Mouse (Mus musculus): ENCODE measurements around the gene Zfhx3. TPM values are rescaled to one million over a fixed set of nuclear protein-coding genes. Genes with fewer than 3 reads are reported as not detected.

Zfhx3 gene
- polyA plus RNA-seq, 1 experiment from 2014 or later = 38.7 TPM

DNA sequence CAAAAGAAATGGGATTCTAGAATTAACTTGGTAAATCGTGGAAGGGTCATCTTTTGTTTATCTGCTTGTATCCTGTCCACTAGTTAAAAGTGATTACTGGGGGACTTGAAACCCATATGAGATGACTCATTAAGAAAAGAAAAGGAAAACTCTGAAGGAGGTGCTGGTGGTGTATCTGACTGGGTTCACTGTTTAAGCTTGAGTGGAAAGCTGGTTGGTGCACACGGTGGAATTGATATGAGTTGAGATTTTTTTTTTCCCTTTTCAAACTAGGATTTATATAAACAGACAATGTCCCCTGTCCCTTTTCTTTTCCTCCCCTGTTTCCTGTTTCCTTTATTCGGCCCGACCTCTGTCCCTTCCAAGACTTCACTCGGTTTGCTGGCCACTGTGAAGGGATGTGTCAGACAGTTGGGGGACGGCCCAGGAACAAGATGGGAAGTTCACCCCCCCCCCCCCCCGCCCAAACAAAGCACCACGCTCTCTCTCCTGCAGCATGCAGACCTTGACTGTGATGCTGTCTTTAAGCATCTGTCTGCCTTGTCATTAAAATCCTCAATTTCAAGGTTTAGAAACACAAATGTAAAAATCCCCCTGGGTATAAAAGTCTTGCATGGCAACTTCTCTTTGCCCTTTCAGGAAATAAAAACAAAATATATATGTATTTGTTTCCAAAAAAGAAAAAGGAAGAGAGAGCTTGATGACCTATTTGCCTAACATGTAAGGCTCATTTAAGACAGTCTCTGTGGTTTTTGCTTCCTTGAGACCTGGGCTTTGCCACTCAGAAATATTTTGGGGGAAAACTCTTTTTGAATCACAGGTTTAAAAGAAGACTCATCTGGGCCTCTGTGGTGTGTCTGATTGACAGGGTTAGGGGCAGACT lies 768.4 kb downstream of the Zfhx3 start:
- H3K4me1 ChIP-seq = peaks cover 91% of the 10 kb centered on the region
- peak overlapping the region; percentile 54 for H3K27ac ChIP-seq
- peak overlapping the region; percentile 93 for H3K9ac ChIP-seq
- no peak overlapping the region for H3K4me3 ChIP-seq
- H3K9me3 ChIP-seq = no peaks in the 10 kb centered on the region
- WGBS = 5% methylated on average over 8 of the region's 8 CpGs
- H3K27me3 ChIP-seq (replicated peaks) = no peaks in the 10 kb centered on the region
- ATAC-seq (ENCODE audit: low FRiP score, low read depth) = no peak
- peak overlapping the region; percentile 98 for H3K4me2 ChIP-seq (replicated peaks)
- H3K36me3 ChIP-seq = no peaks in the 10 kb centered on the region

- peak overlapping the region; percentile 54; the same call in 1 of the 2 replicates for H3K27ac ChIP-seq
- WGBS = 27% methylated on average over 5 of the region's 5 CpGs
- no peaks in the 10 kb centered on the region for H3K36me3 ChIP-seq
- H3K9me3 ChIP-seq = no peaks in the 10 kb centered on the region
- H3K4me3 ChIP-seq = no peak overlapping the region
- H3K27me3 ChIP-seq (replicated peaks) = peaks cover 3% of the 10 kb centered on the region; the same call in 1 of the 2 replicates
- ATAC-seq (ENCODE audit: low FRiP score, low read depth) = no peak
- H3K9ac ChIP-seq = peak overlapping the region; percentile 93
- peak overlapping the region; percentile 98 for H3K4me2 ChIP-seq (replicated peaks)
- H3K4me1 ChIP-seq = peaks cover 94% of the 10 kb centered on the region
These were observed 769.0 kb downstream of the Zfhx3 start for GRCm38 (mm10) chr8:108711490-108711793.

GRCm38 (mm10) chr8:108712001-108712411 lies 769.6 kb downstream of the Zfhx3 start:
- H3K36me3 ChIP-seq = no peaks in the 10 kb centered on the region
- 10% methylated on average over 14 of the region's 14 CpGs for WGBS
- ATAC-seq (ENCODE audit: low FRiP score, low read depth) = no peak
- peaks cover 3% of the 10 kb centered on the region; the same call in 1 of the 2 replicates for H3K27me3 ChIP-seq (replicated peaks)
- no peaks in the 10 kb centered on the region for H3K9me3 ChIP-seq
- peaks cover 95% of the 10 kb centered on the region for H3K4me1 ChIP-seq
- H3K9ac ChIP-seq = peak overlapping the region; percentile 93
- 0 out of 2 replicates have a peak overlapping the region, but pooled peaks have one; percentile 7 for H3K4me3 ChIP-seq
- peak overlapping the region; percentile 66 for H3K27ac ChIP-seq
- H3K4me2 ChIP-seq (replicated peaks) = peak overlapping the region; percentile 98

GRCm38 (mm10) chr8:108712607-108713006 lies 770.2 kb downstream of the Zfhx3 start:
- H3K9ac ChIP-seq = peak overlapping the region; percentile 93
- peak overlapping the region; percentile 66; the same call in 1 of the 2 replicates for H3K27ac ChIP-seq
- no peaks in the 10 kb centered on the region for H3K9me3 ChIP-seq
- ATAC-seq (ENCODE audit: low FRiP score, low read depth) = no peak
- H3K4me1 ChIP-seq = peaks cover 95% of the 10 kb centered on the region
- H3K4me3 ChIP-seq = no peak overlapping the region
- WGBS = 29% methylated on average over 4 of the region's 4 CpGs
- peaks cover 3% of the 10 kb centered on the region; the same call in 1 of the 2 replicates for H3K27me3 ChIP-seq (replicated peaks)
- peak overlapping the region; percentile 98 for H3K4me2 ChIP-seq (replicated peaks)
- H3K36me3 ChIP-seq = no peaks in the 10 kb centered on the region

DNA sequence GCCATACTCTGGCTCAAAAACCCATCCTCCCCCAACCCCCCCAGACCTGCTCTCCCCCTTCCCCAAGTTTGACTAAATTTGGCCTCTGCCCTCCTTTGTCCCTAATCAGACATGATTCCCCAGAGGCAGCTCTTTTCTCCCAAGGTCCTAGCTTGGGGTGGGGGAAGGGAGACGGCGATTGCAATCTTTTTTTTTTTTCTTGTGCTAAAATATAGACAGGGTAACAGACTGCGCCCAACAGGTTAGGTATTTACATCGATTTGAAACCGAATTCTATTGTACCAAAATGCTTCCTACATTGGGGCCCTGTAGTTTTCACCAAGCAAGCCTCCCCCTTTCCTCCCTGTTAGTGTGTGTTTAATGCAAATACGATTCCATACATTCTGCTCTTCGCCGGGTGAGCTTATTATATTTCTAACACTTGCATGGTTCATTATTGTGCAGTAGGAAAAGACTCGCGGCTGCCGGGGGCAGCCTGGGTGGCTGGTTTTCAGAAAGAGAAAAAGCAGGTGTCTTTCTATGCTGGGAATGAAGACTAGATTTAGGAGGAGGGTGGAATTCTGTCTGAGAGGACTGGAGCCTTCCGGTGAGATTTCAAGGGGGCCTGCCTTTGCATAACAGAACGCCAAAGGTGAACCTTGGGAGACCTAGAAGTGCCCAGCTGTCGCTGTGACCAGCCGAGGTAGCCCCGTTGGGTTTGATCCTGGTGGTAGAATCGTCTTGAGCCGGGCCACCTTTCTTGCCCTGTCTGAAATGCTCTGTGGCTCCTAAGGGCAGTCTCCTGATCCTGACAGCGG lies 771.1 kb downstream of the Zfhx3 start:
- H3K4me2 ChIP-seq (replicated peaks) = peak overlapping the region; percentile 98
- peak overlapping the region; percentile 93 for H3K9ac ChIP-seq
- 7% methylated on average over 19 of the region's 19 CpGs for WGBS
- H3K36me3 ChIP-seq = no peaks in the 10 kb centered on the region
- peak overlapping the region; percentile 73 for H3K4me3 ChIP-seq
- peak overlapping the region; percentile 95 for H3K27ac ChIP-seq
- ATAC-seq (ENCODE audit: low FRiP score, low read depth) = no peak
- peaks cover 95% of the 10 kb centered on the region for H3K4me1 ChIP-seq
- peaks cover 3% of the 10 kb centered on the region for H3K27me3 ChIP-seq (replicated peaks)
- H3K9me3 ChIP-seq = no peaks in the 10 kb centered on the region

GRCm38 (mm10) chr8:108714143-108714635 lies 771.7 kb downstream of the Zfhx3 start:
- peak overlapping the region; percentile 93 for H3K9ac ChIP-seq
- H3K9me3 ChIP-seq = no peaks in the 10 kb centered on the region
- H3K27ac ChIP-seq = peak overlapping the region; percentile 95
- H3K27me3 ChIP-seq (replicated peaks) = peaks cover 3% of the 10 kb centered on the region
- H3K36me3 ChIP-seq = no peaks in the 10 kb centered on the region
- peak overlapping the region; percentile 98 for H3K4me2 ChIP-seq (replicated peaks)
- 1% methylated on average over 21 of the region's 21 CpGs for WGBS
- H3K4me3 ChIP-seq = peak overlapping the region; percentile 73
- H3K4me1 ChIP-seq = peaks cover 91% of the 10 kb centered on the region
- ATAC-seq (ENCODE audit: low FRiP score, low read depth) = no peak

DNA sequence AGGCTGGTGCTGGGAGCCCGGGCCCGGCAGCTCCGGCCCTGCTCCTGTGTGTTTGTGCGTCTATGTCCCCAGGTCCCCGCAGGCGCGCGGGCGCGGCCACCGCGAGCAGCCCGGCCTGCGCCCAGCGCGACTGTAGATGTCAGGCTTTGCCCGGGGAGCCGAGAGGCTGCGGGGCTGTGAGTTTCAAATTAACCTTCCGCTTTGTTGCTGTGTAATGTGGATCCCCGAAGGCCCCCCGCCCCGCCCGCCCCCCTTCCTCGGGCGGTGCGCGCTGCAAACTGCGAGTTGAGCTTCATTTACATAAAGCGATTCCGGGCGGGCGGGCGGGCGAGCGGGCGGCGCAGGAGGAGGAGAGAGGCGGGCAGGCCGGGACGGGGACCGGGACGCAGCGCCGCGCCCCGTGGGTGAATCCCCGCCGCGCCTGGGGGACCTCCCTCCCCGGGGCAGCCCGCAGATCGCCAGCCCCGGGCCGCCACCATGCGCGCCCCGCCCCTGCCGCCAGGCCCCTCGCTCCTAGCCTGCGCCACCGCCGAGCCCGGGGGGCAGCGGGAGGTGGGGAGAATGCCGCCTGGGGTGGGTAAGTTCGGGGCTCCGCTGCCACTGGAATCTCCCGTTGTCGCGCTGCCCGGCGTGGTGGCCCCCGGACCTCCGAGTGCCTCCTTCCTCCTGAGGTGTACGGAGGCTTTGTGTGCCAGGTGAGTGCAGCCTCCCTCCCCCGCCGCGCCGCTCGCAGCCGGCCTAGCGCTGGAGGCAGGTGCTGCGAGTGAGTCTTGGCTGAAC lies 772.4 kb downstream of the Zfhx3 start:
- H3K27me3 ChIP-seq (replicated peaks) = peaks cover 3% of the 10 kb centered on the region
- no peaks in the 10 kb centered on the region for H3K36me3 ChIP-seq
- peak overlapping the region; percentile 98 for H3K4me2 ChIP-seq (replicated peaks)
- peak overlapping the region; percentile 93 for H3K9ac ChIP-seq
- peaks cover 85% of the 10 kb centered on the region for H3K4me1 ChIP-seq
- H3K27ac ChIP-seq = peak overlapping the region; percentile 95
- no peaks in the 10 kb centered on the region for H3K9me3 ChIP-seq
- ATAC-seq (ENCODE audit: low FRiP score, low read depth) = peak; percentile 87
- WGBS = under 1% methylated on average over 50 of the region's 84 CpGs
- peak overlapping the region; percentile 73 for H3K4me3 ChIP-seq

- Histone ChIP-seq H3K4me2 (replicated peaks) (peak overlapping the region; percentile 98), H3K27me3 (replicated peaks) (peaks cover 9% of the 10 kb centered on the region), H3K27ac (peak overlapping the region; percentile 95), H3K36me3 (no peaks in the 10 kb centered on the region), H3K9me3 (no peaks in the 10 kb centered on the region), H3K4me3 (peak overlapping the region; percentile 73), H3K9ac (peak overlapping the region; percentile 93), H3K4me1 (peaks cover 85% of the 10 kb centered on the region)
- no peak for ATAC-seq (ENCODE audit: low FRiP score, low read depth)
- WGBS = 7% methylated on average over 11 of the region's 11 CpGs
These were observed 773.0 kb downstream of the Zfhx3 start for GRCm38 (mm10) chr8:108715416-108715948.

DNA sequence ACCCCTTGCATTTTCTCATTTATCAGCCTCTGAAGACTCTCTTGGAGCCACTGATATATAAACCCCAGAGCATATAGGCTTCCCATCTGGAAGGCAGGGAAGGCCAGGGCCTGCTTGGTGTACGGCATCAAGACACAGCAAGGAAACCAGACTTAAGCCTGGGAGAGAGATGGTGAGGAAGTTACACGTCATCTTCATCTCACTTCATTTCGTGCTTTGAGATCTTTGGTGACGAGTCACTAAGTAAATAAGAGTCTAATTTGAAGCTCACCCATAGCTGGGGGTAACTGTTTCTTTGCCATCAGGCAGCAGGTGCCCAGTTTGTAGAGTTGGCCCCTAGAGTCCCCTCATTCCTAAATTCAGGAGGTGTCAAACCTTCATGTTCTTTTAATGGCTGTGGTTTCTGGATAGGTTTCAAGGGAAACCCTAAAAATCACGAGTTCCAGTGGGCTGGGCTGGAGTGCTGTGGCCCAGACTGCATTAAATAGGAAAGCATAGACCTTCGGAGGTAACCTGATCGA lies 773.9 kb downstream of the Zfhx3 start:
- Histone ChIP-seq H3K4me2 (replicated peaks) (peak overlapping the region; percentile 98), H3K9ac (peak overlapping the region; percentile 48), H3K27me3 (replicated peaks) (peaks cover 15% of the 10 kb centered on the region), H3K27ac (no peak overlapping the region), H3K36me3 (no peaks in the 10 kb centered on the region), H3K4me1 (peaks cover 84% of the 10 kb centered on the region), H3K9me3 (no peaks in the 10 kb centered on the region), H3K4me3 (peak overlapping the region; percentile 73)
- ATAC-seq (ENCODE audit: low FRiP score, low read depth) = no peak
- WGBS = 36% methylated on average over 7 of the region's 7 CpGs

DNA sequence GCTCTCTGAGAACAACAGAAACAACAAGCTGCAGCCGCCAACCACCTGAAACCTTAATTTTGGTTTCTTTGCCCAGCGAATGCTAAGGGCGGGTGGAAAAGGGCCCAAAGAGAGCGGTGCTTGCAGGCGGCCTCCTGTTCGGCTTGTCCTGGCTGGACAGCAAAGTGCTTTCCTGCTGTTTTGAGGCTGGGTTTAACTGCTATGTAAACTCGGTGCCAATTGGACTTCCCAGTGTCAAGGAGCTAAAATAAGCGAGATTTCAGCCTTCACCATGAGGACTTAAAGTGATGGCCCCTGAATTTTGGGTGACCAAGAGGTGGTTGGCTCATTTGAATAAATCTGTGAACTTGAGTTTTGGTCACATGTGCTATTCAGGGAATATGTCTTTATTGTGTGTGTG lies 775.1 kb downstream of the Zfhx3 start:
- peaks cover 83% of the 10 kb centered on the region for H3K4me1 ChIP-seq
- H3K4me3 ChIP-seq = peak overlapping the region; percentile 73; the same call in 1 of the 2 replicates
- H3K36me3 ChIP-seq = no peaks in the 10 kb centered on the region
- H3K9ac ChIP-seq = peak overlapping the region; percentile 48
- no peak for ATAC-seq (ENCODE audit: low FRiP score, low read depth)
- peaks cover 15% of the 10 kb centered on the region for H3K27me3 ChIP-seq (replicated peaks)
- 22% methylated on average over 8 of the region's 8 CpGs for WGBS
- no peak overlapping the region for H3K27ac ChIP-seq
- no peaks in the 10 kb centered on the region for H3K9me3 ChIP-seq
- peak overlapping the region; percentile 98 for H3K4me2 ChIP-seq (replicated peaks)

DNA sequence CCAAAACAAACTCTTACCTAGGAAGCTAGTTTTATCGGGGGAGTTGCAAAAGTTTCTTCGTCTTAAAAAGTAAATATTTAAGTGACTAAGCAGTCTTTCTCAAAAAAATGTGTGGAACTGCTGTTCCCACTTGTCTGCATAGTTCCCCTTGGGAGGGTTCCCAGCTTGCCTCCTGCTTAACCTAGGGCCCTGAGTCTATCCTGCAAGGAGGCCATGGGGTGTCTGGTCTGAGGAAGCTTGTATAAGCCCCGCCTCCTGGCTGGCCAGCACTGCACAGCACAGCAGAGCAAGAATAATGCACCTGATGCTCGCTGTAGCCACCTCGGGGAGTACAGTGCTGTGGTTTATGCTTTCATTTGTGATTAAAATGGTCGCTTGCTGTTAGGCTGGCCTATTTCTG lies 775.6 kb downstream of the Zfhx3 start:
- no peak overlapping the region for H3K9ac ChIP-seq
- H3K9me3 ChIP-seq = no peaks in the 10 kb centered on the region
- peak overlapping the region; percentile 73 for H3K4me3 ChIP-seq
- WGBS = 29% methylated on average over 6 of the region's 6 CpGs
- peak overlapping the region; percentile 98 for H3K4me2 ChIP-seq (replicated peaks)
- no peak overlapping the region for H3K27ac ChIP-seq
- no peaks in the 10 kb centered on the region for H3K36me3 ChIP-seq
- H3K27me3 ChIP-seq (replicated peaks) = peaks cover 15% of the 10 kb centered on the region
- peaks cover 83% of the 10 kb centered on the region for H3K4me1 ChIP-seq
- no peak for ATAC-seq (ENCODE audit: low FRiP score, low read depth)

Data from neural tube, embryonic 12.5 days (tissue).